Mouse (Mus musculus) neural tube, embryonic 11.5 days (tissue): ENCODE measurements around the gene Ndufa7. TPM values are rescaled to one million over a fixed set of nuclear protein-coding genes. Genes with fewer than 3 reads are reported as not detected.

Source experiments
- ATAC-seq: fragments of 200-750 bp; cut with Nextera tagmentation; 2 replicates; pipeline ENCODE4 v1.8.0; 2017; ENCODE audit warnings: moderate number of reproducible peaks, mild to moderate bottlenecking, moderate TSS enrichment, moderate library complexity; ENCODE audit not compliant: insufficient read depth, low FRiP score, low TSS enrichment
- DNase-seq: peaks from one replicate; pipeline ENCODE4 v3.0.0-alpha.2; 2015; ENCODE audit warnings: low spot score
- H3K27ac ChIP-seq: fragments of 300-500 bp; sonication (generic); 2 replicates; pipeline ENCODE4 v1.5.1; 2014; ENCODE audit warnings: low read depth, mild to moderate bottlenecking, low read length
- H3K27me3 ChIP-seq: fragments of 300-500 bp; sonication (generic); 2 replicates; pipeline ENCODE4 v1.6.1; 2014; ENCODE audit warnings: mild to moderate bottlenecking, low read length, mixed read lengths; ENCODE audit not compliant: control insufficient read depth, insufficient read depth
- H3K36me3 ChIP-seq: fragments of 300-500 bp; sonication (generic); 2 replicates; pipeline ENCODE4 v1.6.1; 2014; ENCODE audit warnings: mild to moderate bottlenecking, low read length, moderate library complexity, mixed read lengths; ENCODE audit not compliant: control insufficient read depth, insufficient read depth
- H3K4me1 ChIP-seq: fragments of 300-500 bp; sonication (generic); 2 replicates; pipeline ENCODE4 v1.6.1; 2014; ENCODE audit warnings: low read length, mixed read lengths; ENCODE audit not compliant: control insufficient read depth, insufficient read depth
- H3K4me2 ChIP-seq: fragments of 300-500 bp; sonication (generic); 2 replicates; pipeline ENCODE4 v1.6.1; 2014; ENCODE audit warnings: low read depth, mild to moderate bottlenecking, moderate library complexity
- H3K4me3 ChIP-seq: fragments of 300-500 bp; sonication (generic); 2 replicates; pipeline ENCODE4 v1.5.1; 2014; ENCODE audit warnings: low read depth, low read length
- H3K9ac ChIP-seq: fragments of 300-500 bp; sonication (generic); 2 replicates; pipeline ENCODE4 v1.6.1; 2014; ENCODE audit warnings: mild to moderate bottlenecking, low read length
- H3K9me3 ChIP-seq: fragments of 300-500 bp; sonication (generic); 2 replicates; pipeline ENCODE4 v1.6.1; 2016; ENCODE audit warnings: low read length; ENCODE audit not compliant: control insufficient read depth
- WGBS: fragments of 180-500 bp; shearing (Covaris S2); extraction: QIAGEN DNeasy Blood & Tissue Kit; methylation state at CpG from one replicate; pipeline ENCODE4 v1.1.7; 2014; 5-methylcytosine and 5-hydroxymethylcytosine counted together
- polyA plus RNA-seq: library from polyadenylated mRNA; unstranded; fragments of >200 nt; fragmentation: Nextera tagmentation; extraction: Ambion mirVana; gene quantifications from 2 replicates; pipeline ENCODE4 v1.2.1, GENCODE M21; 2014

Gene Ndufa7
- polyA plus RNA-seq, 1 experiment from 2014 or later = 432 TPM

DNA sequence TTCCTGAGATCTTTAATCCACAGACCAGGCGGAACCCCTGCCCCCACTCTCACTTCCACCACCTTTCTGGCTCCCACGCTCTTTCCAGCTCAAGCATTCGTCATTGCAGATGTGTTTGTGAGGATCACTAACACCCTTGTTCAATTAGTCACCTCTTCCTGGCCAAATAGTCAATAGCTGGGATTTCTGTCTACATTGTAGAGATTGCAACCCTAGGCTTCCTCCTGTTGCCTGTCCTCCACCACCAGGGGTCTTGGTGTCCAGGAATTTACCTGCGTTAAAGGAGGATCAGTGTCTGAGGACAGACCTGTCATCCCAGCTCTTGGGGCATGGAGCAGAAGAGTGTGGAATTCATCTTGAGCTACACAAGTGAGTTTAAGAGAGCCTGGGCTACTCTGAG, 42.3 kb upstream of the Ndufa7 start:
- WGBS = 45% methylated on average over 4 of the region's 4 CpGs
- Histone ChIP-seq H3K27ac (no peak overlapping the region), H3K9me3 (no peaks in the 10 kb centered on the region), H3K4me2 (peak overlapping the region; percentile 85), H3K4me1 (peaks cover 7% of the 10 kb centered on the region; the same call in 1 of the 2 replicates), H3K27me3 (no peaks in the 10 kb centered on the region), H3K9ac (peak overlapping the region; percentile 59; the same call in 1 of the 2 replicates), H3K36me3 (no peaks in the 10 kb centered on the region; the same call in 1 of the 2 replicates), H3K4me3 (peak overlapping the region; percentile 46)
- ATAC-seq (no peak), DNase-seq (no peak)

DNA sequence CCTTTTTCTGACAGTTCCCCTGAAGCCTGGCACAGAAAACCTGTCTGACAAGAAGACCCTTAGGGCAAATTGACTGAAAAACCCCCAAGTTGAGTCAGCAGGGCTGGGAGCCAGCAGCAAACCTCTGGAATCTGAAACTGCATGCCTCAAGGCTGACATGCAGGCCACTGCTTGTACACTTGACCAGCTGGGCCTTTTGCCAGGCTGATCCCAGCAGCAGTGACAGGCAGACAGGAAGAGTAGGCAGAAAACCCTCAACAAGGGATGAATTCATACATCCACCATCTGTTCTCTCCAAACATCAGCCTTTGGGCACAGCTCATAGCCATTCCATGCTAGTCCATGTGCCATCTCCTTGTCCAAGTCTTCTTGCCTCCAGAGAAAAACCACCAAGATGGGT, 41.0 kb upstream of the Ndufa7 start:
- H3K36me3 ChIP-seq = no peaks in the 10 kb centered on the region
- DNase-seq (no peak), ATAC-seq (no peak)
- H3K27ac ChIP-seq = no peak overlapping the region
- peaks cover 7% of the 10 kb centered on the region; the same call in 1 of the 2 replicates for H3K4me1 ChIP-seq
- H3K27me3 ChIP-seq = no peaks in the 10 kb centered on the region
- no peak overlapping the region for H3K4me2 ChIP-seq
- no peak overlapping the region for H3K9ac ChIP-seq
- H3K4me3 ChIP-seq = no peak overlapping the region
- no peaks in the 10 kb centered on the region for H3K9me3 ChIP-seq

DNA sequence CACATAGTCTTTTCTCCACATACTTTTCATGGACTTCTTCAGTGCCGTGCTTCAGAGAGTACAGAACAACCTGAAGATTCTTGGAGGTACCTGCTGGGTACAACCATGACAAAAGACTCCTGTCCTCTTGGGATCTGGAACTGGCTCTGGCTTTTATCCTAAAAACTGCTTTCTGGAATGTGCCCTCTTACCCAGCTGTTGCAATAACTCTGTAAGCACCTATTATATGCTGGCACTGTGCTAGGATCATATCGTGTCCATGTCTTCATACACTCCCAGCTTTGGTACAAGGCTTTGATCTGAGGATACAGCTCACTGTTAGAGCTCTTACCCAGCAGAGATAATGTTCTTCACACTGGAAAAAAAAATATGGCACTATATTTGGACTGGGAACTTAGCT, 39.4 kb upstream of the Ndufa7 start:
- H3K36me3 ChIP-seq = no peaks in the 10 kb centered on the region
- no peak overlapping the region for H3K4me2 ChIP-seq
- H3K4me1 ChIP-seq = peaks cover 4% of the 10 kb centered on the region; the same call in 1 of the 2 replicates
- DNase-seq (no peak), ATAC-seq (no peak)
- H3K9ac ChIP-seq = no peak overlapping the region
- WGBS = 85% methylated on average over 2 of the region's 2 CpGs
- H3K9me3 ChIP-seq = no peaks in the 10 kb centered on the region
- H3K4me3 ChIP-seq = no peak overlapping the region
- no peak overlapping the region for H3K27ac ChIP-seq
- H3K27me3 ChIP-seq = no peaks in the 10 kb centered on the region

DNA sequence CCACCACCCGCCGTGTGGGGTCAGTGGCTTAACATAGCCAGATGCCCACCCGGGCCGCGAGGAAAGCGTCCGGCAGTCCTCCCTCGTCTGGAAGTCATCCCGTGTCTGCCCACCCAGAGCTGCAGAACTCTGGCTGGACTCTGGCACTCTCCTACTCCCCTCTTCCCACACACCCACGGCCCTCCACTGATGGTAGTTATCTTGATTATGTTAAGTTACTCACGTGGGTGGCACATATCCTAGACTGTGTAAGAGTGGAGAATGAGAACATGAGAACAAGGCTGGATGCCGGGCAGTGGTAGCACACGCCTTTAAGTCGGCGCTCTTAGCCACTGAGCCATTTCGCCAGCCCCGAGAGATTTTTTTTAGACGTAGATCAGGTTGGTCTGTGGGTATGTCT, 38.0 kb upstream of the Ndufa7 start:
- Histone ChIP-seq H3K9me3 (no peaks in the 10 kb centered on the region), H3K36me3 (no peaks in the 10 kb centered on the region), H3K4me2 (no peak overlapping the region), H3K27ac (no peak overlapping the region), H3K4me3 (no peak overlapping the region), H3K4me1 (peaks cover 4% of the 10 kb centered on the region; the same call in 1 of the 2 replicates), H3K9ac (no peak overlapping the region), H3K27me3 (no peaks in the 10 kb centered on the region)
- WGBS = 83% methylated on average over 18 of the region's 18 CpGs
- no peak for ATAC-seq
- DNase-seq = no peak

DNA sequence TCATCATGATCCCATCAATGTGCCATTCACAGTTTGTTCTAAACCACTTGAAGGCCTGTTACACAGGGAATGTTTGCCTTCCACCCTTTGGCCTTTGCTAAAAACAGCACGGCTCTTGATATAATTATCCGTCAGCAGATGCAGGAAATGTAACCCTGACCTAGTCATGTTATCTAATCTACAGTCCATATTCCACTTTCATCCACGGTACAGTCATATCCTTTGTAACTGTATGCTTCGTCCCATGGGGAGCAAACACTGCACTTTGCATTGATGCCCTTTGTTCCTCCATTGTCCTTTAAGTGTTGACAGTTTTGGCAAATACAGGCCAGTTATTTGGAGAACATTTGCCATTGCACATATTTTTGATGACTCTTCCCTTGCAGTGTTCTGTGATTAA, 35.6 kb upstream of the Ndufa7 start:
- no peak overlapping the region for H3K4me2 ChIP-seq
- H3K27ac ChIP-seq = no peak overlapping the region
- H3K27me3 ChIP-seq = no peaks in the 10 kb centered on the region
- H3K4me1 ChIP-seq = no peaks in the 10 kb centered on the region
- no peak overlapping the region for H3K4me3 ChIP-seq
- no peaks in the 10 kb centered on the region for H3K36me3 ChIP-seq
- H3K9me3 ChIP-seq = no peaks in the 10 kb centered on the region
- WGBS = 88% methylated on average over 4 of the region's 4 CpGs
- DNase-seq (no peak), ATAC-seq (no peak)
- no peak overlapping the region for H3K9ac ChIP-seq

DNA sequence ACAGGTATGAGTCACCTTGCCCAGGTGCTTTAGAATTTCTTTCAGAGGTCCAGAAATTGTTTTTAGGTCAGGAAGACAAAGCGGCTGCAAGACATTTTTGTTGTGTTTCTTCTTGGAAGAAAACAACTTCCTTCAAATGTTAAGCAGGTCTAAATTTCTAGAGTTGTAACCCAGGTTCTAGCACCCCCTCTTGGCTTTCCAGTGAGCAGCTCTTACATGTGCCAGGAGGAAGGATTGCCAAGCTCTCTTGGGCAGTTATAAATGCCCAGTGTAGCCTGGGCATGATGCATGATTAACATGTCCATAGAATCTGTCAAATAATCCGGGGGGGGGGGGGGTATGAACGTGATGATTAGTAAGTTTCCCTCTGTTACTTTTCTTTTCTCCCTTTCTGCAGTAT, 26.1 kb upstream of the Ndufa7 start:
- no peak overlapping the region for H3K4me2 ChIP-seq
- H3K27me3 ChIP-seq = no peaks in the 10 kb centered on the region
- H3K9ac ChIP-seq = no peak overlapping the region
- no peak for DNase-seq
- WGBS = 60% methylated on average over 3 of the region's 3 CpGs
- H3K9me3 ChIP-seq = no peaks in the 10 kb centered on the region
- H3K27ac ChIP-seq = no peak overlapping the region
- H3K4me3 ChIP-seq = no peak overlapping the region
- ATAC-seq = no peak
- no peaks in the 10 kb centered on the region for H3K4me1 ChIP-seq
- no peaks in the 10 kb centered on the region for H3K36me3 ChIP-seq

DNA sequence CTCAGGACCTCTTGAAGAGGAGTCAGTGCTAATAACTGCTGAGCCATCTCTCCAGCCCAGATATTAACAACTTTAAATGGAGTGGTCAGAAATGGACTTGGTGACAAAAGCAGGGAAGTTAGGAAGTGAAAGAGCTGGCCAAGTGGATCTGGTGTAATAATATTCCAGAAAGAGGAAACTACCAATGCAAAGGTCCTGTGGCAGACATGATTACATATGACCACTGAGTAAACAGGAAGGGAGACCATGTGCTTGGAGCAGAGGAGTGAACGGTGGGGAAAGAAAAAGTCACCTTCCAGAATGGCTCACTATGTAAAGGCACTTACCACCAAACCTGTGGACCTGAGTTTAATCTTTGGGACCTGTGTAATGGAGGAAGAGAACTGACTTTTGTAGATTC, 25.1 kb upstream of the Ndufa7 start:
- Histone ChIP-seq H3K27me3 (no peaks in the 10 kb centered on the region), H3K4me2 (no peak overlapping the region), H3K4me3 (no peak overlapping the region), H3K9me3 (no peaks in the 10 kb centered on the region), H3K9ac (no peak overlapping the region), H3K27ac (no peak overlapping the region), H3K36me3 (no peaks in the 10 kb centered on the region), H3K4me1 (no peaks in the 10 kb centered on the region)
- no peak for DNase-seq
- no peak for ATAC-seq
- WGBS = 68% methylated on average over 1 of the region's 1 CpGs

DNA sequence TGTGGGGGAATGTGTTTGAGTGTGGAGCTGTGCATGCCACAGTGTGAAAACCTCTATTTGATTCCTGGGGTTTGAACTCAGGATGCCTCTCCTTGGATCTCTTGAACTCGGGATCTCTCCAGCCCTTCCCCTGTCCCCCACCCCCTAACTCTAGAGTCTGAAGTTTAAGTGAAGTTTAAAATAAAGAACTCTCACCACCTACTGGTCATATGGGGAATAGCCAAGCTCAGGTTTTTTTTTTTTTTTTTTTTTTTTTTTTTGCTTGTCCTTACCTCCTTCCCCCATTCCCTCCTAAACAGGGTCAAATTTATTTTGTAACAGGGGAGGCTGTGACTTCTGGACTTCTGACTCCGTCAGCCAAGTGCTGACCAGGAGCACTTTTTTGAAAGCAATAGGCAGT, 22.2 kb upstream of the Ndufa7 start:
- Histone ChIP-seq H3K9me3 (no peaks in the 10 kb centered on the region), H3K9ac (no peak overlapping the region), H3K27me3 (no peaks in the 10 kb centered on the region), H3K27ac (no peak overlapping the region), H3K4me1 (no peaks in the 10 kb centered on the region), H3K4me3 (no peak overlapping the region), H3K4me2 (no peak overlapping the region), H3K36me3 (no peaks in the 10 kb centered on the region)
- 9% methylated on average over 2 of the region's 2 CpGs for WGBS
- ATAC-seq (no peak), DNase-seq (no peak)

DNA sequence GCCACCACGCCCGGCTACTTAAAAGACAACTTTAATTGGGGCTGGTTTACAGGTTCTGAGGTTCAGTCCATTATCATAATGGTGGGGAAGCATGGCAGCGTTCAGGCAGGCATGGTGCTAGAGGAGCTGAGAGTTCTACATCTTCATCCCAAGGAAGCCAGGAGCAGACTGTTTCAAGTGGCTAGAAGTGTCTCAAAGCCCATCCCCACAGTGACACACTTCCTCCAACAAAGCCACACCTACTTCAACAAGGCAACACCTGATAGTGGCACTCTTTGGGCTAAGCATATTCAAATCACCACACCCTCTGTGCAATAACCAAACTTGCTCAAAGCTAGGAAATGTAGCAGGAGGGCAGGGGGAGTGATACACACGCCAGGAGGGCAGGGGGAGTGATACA, 20.2 kb upstream of the Ndufa7 start:
- H3K36me3 ChIP-seq = no peaks in the 10 kb centered on the region
- ATAC-seq (no peak), DNase-seq (no peak)
- H3K27ac ChIP-seq = no peak overlapping the region
- no peaks in the 10 kb centered on the region for H3K9me3 ChIP-seq
- WGBS = 65% methylated on average over 4 of the region's 4 CpGs
- no peak overlapping the region for H3K4me2 ChIP-seq
- no peak overlapping the region for H3K4me3 ChIP-seq
- H3K4me1 ChIP-seq = no peaks in the 10 kb centered on the region
- H3K27me3 ChIP-seq = no peaks in the 10 kb centered on the region
- H3K9ac ChIP-seq = no peak overlapping the region
